Mouse (Mus musculus): ENCODE measurements at regions not wholly inside any gene's neighbourhood (a gene's known extent, or its start where the extent isn't known, plus 50 kb on each side); places are given as distances from the start of the nearest gene placed in this dataset.

GRCm38 (mm10) chr19:28095620-28096019 is 84.7 kb upstream of the Rfx3 start:
- DNase-seq, result no peak

- DNase-seq, result no peak
Observed at GRCm38 (mm10) chr19:28092252-28092651, 81.3 kb upstream of the Rfx3 start.

GRCm38 (mm10) chr19:28087607-28088546 is 76.9 kb upstream of the Rfx3 start:
- DNase-seq, result no peak

- DNase-seq, result no peak
Observed at GRCm38 (mm10) chr19:28070386-28070785, 59.4 kb upstream of the Rfx3 start.

All from thymus, adult 18-20 months (tissue).